In the genomic region with DNA sequence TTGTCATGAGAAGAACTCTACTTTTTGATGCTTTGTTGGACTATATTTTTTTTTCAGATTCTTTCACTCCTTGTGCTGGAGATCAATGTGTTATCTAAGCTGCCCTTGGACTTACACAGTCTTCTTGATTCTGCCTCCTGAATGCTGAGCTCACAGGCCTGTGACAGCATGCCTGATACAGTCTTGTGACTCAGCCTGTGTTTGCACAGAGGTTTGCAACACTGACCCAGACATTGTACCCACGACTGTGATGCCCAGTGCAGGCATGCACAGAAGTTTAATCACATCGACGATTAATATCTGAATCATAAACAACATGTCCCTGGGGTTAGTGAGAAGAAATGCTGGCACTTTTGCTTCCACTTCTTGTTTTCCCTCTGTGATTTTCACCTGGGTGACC, we compare ENCODE assay signal across 21 mouse cellular contexts.
"Had no signal": no experiment of that assay in that cellular context is flagged by ENCODE, and none has a peak within 500 bp of the region (broad histone marks: within the 10 kb centered on the region; RNA-seq: fewer than 3 reads in every experiment).

No protein-coding gene starts in this region.

- H3K4me1 ChIP-seq: kidney, embryonic 15.5 days; liver, embryonic 13.5 days; megakaryocyte, embryonic 14.5 days; neural tube, embryonic 13.5 days; stomach, embryonic 15.5 days had no signal

- ATAC-seq: lung, postnatal 0 days; midbrain, embryonic 13.5 days; midbrain, embryonic 16.5 days had no signal

- H3K4me3 ChIP-seq: kidney, embryonic 15.5 days; left cerebral cortex, adult 2 months; liver, embryonic 13.5 days; megakaryocyte, embryonic 14.5 days; midbrain, embryonic 10.5 days; midbrain, embryonic 13.5 days; myocyte; neural tube, embryonic 13.5 days; stomach, embryonic 15.5 days had no signal

- DNase-seq: kidney, adult 11 months; kidney, adult 8-10 months; kidney, postnatal 10 days; kidney, postnatal 36 days; layer of hippocampus, postnatal 36 days; liver, embryonic 13.5 days; lung, embryonic 14.5 days; retina, postnatal 1 day; right cerebral cortex, postnatal 25 days; spleen, adult 18-20 months; thymus, postnatal 25 days had no signal
